Mouse (Mus musculus) MN1 (cell line): ENCODE results near the gene Ms4a18.
"Not testable (repeated sequence)": the region's sequence is repeated elsewhere in the genome, so short reads cannot be mapped to it uniquely, and the experiment has no call there.

Experiments
- DNase-seq: peaks from one replicate; pipeline ENCODE4 v3.0.0-alpha.2; 2016; ENCODE audit warnings: low spot score

Gene Ms4a18

DNA sequence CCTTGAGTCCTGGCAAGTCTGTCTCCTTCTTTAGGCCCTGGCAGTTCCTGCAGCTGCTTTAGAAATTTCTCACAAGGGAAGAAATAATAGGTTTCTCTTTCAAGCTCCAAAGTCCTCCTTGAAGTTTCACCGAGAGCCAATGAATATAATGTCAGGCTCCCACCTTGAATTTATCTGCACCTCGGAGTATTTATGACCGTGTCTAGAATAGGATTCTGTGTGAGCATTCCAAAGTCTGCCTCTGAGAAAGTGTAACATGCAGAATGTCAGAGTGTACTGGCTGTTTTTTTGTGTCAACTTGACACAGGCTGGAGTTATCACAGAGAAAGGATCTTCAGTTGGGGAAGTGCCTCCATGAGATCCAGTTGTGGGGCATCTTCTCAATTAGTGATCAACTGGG is at the start of gene Ms4a18:
Gene Ms4a18, minus strand, starts transcription at position 141 of the 400 bp plus-strand sequence.
- no peak for DNase-seq

DNA sequence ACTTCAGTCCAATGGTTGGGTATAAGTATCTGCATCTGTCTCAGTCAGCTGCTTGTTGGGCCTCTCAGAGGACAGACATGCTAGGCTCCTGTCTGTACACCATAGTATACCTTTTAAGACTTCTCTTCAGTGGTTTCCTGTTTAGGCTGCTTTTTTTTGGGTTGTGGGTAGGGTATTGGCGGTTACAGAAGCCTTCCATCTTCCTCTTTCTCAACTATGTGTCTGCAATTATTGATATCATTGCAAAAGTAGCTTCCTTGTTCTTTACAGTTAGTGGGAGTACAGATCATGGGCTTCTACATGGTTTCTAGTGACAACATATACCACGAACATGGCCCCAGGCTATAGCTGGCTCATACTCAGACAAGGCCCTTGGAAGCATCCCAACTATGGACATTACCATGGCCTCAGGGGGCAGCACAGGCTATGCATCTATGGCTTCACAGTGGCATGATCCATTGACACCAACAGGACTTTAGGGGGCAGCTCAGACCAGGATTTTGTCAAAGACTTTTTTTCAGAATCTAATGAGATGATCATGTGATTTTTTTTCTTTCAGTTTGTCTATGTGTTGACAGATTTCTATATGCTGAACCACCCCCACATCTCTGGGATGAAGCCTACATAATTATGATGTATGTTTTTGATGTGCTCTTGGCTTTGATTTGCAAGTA is 47.5 kb upstream of the Ms4a18 start:
- no peak for DNase-seq

DNA sequence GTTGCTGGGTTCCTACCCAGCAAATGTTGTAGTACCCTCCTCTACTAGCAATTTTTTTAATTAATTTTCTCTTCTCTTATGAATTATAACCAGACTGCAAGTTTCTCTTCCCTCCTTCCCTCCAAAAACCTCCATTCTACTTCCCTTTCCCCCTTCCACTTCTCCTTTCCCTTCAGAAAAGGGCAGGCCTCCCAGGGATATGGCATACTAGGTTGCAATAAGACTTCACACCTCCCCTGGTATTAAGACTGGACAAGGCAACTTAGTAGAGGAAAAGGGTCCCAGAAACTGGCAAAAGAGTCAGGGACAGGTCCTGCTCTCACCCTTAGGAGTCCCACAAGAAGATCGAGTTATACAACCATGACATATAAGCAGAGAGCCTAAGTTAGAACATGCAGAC is 43.1 kb upstream of the Ms4a18 start:
- DNase-seq, result no peak

DNA sequence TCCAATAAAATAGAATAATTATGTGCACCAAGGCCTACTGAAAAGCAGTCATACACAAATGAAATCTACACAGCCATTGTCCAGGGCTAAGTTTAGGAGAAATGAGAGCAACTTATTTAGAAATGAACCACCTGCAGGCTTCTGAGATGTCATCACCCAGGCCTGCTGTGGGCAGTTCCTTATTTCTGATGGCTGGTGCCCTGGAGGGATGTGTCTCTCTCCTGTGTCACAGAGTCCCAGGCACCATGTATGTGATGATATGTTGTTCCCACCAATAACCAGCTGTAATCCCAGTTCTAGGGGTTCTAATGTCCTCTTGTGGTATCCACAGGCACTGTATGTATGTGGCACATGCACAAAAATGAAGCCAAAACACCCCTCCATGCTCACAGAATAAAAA is 42.1 kb upstream of the Ms4a18 start:
- DNase-seq, result no peak

DNA sequence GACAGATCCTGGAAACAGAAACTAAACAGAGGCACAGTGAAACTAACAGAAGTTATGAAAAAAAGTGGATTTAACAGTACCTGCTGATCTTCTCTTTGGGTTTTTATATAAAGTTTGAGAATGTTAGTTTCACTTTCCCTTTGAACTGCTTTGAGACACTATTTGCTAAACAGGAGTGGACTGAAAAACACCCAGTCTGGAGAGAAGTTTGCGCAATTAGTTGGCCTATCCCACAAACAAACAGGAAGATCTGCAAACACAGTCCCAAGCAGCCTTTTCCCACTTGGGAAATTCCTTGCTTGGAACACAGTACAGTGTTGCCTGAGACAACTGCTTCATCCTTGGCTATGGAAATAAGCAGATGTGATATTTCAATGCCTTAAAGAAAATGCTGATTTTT is 37.9 kb upstream of the Ms4a18 start:
- not testable (repeated sequence) for DNase-seq

DNA sequence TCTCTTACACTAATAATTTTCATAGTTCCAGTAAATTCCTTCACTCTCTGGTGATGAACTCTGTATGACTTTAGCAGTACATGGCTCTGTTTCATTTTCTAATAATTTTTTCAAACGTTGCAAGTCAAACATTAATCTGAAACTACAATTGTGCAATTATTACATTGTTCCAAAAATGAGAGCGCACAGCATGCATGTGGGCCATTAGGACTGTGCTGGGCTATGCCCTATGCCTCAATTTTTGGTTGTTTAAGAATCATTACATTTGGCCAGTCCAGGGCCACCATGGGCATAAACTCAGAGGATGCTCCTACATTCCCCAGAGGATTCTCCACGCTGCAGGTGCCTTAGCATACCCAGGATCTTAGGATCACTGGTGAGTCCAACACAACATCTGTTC is 35.4 kb upstream of the Ms4a18 start:
- no peak for DNase-seq

DNA sequence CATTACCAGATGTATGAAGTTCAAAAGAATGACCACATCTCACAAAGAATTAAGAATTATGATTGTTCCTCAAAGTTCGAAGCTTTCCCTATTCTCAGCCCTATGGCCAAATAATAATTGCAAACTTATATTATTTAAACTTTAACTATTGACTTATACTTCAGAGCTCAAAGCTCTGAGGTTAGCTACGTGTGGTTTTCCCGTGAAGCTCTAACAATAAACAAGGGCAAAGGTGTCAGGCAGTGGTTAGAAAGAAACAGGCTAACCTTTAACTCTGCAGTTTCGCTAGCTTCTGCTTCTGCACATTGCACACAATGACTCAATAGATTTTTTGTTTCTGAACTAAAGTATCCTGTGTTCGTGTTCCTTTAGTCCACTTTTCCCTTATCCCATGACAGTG is 35.0 kb upstream of the Ms4a18 start:
- DNase-seq, result no peak

DNA sequence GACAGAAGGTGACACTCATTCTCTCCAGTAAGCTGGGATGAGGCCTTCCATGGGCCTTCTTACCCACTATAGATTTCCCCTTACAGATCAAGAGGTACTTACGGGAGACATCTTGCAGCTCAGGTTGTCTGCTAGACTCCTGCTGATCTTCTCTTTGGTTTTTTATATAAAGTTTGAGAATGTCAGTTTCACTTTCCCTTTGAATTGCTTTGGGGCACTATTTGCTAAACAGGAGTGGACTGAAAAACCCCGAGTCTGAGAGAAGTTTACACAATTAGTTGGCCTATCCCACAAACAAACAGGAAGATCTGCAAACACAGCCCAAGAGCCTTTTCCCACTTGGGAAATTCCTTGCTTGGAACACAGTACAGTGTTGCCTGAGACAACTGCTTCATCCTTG is 32.5 kb upstream of the Ms4a18 start:
- DNase-seq, result no peak

DNA sequence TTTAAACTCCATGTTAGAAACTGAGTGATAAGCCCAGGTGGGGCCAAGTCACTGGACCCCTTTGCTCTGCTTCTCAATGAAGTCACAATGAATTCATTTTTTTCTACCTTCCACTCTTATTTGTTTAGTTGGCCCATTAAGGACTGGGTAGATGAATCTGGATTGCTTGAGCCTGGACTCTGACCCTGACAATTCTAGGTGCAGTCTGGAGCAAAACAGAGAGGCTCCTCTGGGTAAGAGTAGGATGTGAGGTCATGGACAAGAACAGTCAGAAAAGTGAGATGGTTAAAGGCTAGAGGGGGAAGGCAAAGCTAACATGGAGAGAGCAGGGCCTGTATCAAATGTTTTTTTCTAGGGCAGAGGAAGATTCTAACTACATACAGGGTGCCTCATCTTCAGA is 31.6 kb upstream of the Ms4a18 start:
- no peak for DNase-seq

DNA sequence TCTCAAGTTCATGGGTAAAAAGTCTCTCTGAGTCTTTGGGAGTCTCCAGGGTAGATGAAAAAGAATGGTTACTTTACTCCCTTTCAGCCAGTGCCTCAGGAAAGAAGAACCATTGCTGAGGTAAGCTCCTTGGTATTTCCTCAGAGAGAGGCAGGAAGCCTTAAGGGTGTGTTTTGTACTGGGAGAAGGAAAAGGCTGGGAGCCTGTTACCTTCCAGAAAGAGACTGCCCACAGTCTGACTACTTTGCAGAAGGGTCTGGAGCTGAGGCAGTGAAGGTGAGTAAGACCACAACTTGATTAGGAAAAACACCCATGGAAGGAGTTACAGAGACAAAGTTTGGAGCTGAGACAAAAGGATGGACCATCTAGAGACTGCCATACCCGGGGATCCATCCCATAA is 30.7 kb upstream of the Ms4a18 start:
- DNase-seq, result no peak

DNA sequence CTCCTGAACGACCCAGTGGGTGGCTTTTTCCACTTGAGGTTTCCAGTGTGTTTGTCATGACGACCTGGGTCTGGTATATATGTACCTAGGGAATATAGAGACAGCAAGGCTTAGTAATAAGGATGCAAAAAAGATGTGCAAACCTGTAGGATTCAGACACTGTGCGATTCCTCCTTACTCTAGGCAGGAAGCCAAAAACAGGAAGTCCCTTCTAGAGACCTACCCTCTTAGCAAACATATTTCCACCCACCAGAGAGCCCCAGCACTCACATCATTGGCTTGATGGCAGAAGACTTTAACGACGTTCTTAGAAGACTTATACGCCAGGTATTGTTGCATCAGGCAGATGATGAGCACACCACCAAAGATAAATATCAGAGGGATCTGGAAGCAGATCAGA is 30.2 kb upstream of the Ms4a18 start:
- DNase-seq, result no peak

DNA sequence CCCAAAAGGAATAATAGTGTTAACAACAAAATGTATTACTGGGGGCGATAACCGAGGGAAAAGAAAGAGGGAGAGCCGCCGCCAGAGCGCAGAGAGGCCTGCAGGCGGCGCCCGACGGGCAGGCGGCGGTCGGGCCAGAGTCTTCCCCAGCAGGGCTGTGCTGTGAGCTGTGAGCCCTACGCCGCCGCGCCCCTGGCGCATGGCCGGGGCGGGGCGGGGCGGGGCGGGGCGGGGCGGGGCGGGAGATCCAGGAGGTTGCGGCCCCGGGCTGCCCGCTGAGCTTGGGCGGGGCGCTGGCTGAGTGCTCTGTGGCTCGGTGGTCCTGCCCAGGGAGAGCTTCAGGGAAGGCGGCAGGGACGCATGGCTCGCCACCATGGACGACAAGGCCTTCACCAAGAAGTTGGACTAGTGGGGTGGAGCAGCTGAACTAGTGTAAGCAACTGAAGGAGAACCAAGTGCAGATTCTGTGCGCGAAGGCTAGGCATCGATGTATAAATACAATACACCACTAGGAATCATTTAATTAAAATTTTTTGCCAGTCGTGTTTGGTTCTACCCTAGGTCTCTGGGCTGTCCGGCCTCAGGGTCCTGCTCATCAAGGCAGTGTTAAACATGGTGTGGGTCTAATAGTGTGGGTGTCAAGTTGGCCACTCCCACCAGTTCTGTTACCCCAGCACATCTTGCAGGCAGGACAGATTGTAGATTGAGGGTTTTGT is 27.3 kb upstream of the Ms4a18 start:
- no peak for DNase-seq

DNA sequence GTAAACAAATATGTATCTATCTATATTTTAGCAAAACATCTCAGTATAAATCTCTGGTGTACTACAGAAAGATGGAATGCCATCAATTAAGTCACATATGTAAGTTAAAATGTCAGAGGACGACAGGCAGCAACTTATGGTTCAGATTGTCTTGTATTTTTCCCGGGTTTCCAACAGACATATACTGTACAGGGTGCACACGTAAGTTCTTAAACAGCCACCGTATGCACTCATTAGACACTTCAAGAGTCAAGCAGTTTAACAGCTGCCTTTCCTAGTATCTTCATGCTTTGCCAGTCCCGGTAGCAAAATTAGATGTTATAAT is 26.8 kb upstream of the Ms4a18 start:
- DNase-seq, result no peak

DNA sequence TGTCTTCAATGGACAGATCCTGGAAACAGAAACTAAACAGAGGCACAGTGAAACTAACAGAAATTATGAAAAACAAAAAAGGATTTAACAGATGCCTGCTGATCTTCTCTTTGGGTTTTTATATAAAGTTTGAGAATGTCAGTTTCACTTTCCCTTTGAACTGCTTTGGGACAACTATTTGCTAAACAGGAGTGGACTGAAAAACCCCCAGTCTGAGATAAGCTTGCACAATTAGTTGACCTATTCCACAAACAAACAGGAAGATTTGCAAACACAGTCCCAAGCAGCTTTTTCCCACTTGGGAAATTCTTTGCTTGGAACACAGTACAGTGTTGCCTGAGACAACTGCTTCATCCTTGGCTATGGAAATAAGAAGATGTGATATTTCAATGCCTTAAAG is 19.7 kb upstream of the Ms4a18 start:
- DNase-seq, result no peak

DNA sequence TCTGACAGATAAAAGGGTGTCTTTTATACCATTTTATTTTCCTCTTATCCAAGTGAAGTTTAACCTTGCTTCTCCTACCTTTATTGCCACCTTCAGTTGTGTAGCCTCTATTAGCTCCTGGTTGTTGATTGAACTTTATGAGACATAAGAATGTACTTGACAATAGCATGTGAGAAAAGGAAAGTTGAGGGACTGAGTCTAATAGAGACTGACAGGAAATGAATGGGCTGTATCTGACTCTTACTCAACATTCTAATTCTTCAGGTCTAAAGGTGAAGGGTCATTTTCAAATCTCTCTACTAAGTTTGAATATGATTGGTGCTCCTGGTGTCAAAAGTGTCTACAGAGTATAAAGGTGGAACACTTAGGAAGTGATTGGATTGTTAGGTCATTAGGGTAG is 4.6 kb upstream of the Ms4a18 start:
- no peak for DNase-seq

DNA sequence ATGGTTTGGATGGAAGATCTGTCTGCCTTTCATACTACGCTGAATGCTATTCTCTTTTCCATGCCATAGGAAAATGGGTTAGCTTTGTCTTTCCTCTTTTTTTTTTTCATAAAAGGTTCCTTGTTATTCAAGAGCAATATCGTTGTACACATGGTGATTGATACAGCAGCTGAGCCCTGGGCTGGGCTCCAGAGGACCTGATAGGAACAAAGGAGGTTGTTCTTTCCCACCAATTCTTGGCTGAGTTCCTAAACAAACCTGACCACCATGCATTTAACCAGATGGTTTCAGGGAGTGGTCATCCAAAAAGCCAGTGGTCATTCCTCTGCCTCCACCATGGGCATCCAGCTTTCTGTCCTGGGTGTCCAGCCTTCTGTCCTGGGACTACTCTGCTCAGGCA is 580 bp downstream of the Ms4a18 start:
- no peak for DNase-seq

DNA sequence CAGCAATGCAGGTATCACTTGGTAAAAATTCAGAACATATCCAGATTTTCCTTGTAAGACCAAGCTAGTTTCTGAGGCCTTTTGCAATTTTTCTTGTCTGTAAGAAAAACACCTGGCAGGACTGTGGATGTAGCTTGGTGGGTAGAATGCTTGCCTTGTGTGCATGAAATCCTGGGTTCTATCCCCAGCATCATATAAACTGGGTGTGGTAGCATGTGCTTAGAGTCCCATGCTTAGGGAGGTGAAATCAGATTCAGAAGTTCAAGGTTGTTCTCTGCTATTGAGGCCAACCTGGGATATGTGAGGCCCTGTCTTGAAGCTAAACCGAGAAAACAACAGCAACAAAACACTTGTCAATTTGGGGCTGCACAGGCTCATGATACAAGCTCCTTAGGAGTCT is 1.8 kb downstream of the Ms4a18 start:
- no peak for DNase-seq

DNA sequence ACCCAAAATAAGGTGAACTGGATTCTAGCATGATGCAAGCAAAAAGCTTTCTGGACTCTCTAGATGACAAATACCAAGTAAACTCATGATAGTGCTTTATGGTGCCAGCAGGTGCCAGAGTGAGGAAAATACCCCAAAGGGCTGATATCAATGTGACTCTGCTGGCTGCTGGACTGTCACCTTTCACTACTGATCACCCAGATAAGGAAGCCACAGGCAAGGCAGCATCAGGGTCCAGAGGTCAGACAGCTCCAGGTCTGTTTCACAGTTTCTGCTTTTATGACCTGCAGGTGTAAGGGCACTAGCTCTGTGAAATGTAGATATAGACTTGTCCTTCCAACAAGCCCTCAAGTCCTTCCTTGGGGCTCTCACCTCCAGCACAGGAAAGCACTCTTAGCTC is 2.4 kb downstream of the Ms4a18 start:
- DNase-seq, result no peak

DNA sequence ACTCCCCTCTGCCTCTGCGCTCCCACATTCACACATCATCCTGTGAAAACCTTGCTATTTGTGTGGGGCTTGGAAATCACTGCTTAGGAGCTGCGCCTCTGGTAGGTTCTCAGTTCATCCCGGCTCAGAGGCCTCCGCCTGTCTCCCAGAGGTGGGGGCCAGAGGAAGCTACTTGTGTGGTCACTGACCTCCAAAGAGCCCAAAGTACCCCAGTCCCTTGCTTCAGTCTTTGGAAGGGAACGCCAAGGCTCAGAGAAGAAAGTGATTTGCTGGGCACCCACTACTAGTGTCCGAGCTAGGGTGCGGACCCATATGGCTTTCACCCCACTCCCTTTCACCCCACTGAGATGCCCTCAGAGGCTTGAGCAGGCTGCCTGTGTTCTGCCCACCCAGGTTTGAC is 24.7 kb downstream of the Ms4a18 start, which contains the start of gene Ms4a15:
Gene Ms4a15, minus strand, starts transcription at position 101 of the 400 bp plus-strand sequence.
- no peak for DNase-seq

DNA sequence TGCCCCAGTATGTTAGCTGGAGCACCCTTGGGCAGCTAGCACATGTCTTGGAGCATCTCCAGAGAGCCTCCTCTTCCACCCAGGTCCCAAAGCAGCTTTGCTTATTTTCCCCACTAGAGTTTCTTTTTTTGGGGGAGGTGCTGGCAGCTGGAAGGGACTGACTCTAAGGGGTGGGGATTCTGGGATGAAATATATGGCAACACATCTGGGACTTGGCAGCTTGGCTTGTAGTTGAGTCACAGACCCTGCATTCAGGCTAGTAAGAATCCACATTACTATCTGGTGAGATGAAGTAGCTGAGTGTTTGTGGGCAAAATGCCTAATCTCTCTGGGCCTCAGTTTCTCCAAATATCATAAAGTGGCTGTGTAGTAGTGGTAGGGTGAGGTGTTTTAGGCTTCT is 25.9 kb downstream of the Ms4a18 start:
- no peak for DNase-seq

DNA sequence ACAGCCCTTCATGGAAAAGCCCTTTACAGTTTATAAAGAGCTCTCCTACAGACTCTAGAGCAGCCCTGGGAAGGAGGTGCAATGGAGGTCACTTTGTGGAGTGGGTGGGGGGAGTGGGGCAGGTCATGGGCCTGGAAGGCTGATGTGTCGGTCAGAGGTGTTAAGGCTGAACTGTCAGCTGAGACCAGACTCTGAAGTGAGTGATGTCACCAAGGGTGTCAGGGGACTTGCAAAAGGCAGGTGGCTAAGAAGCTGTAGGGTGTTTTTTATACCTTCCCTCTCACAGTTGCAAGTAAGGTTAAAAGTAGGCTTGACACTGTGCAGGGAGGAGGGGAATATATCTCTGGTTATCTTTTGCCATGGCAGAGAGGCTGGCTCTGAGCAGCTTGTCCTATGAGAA is 27.1 kb downstream of the Ms4a18 start:
- no peak for DNase-seq

DNA sequence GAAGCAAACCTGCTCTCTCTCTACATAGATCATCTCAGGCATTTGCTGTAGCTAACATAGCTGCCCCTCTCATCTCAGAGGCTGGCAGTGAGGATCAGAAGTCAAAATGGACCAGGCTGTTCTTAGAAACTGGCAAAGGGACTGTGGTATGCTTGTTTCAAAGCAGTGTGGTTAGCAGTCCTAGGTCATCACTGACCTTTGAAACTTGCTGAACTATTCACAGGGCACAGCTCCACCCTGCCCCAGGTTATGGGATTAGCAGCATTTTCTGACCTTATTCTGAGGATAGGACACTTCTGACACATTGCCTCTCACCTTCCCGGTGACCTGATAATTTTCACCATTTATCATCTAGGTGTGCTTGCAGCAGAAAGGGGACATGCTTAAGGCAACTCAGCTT is 29.3 kb downstream of the Ms4a18 start:
- DNase-seq, result no peak

DNA sequence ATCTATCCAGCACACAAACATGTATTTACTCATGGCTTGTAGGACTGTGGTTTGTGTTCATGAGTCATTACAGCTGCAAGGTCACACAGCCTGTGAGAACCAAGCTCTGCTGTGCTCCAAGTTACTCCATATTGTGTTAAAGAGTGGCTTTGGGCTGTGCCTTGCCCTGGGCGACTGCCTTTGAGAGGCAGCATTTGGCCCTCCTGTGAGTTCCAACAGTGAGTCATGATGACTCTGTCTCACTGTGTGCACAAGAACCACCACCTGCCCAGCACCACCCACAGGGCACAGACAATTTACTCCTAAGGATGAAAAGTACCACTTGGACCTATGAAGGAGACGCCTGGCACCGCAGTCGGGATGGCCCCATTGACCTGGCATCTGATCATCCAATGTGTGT is 31.9 kb downstream of the Ms4a18 start:
- no peak for DNase-seq

DNA sequence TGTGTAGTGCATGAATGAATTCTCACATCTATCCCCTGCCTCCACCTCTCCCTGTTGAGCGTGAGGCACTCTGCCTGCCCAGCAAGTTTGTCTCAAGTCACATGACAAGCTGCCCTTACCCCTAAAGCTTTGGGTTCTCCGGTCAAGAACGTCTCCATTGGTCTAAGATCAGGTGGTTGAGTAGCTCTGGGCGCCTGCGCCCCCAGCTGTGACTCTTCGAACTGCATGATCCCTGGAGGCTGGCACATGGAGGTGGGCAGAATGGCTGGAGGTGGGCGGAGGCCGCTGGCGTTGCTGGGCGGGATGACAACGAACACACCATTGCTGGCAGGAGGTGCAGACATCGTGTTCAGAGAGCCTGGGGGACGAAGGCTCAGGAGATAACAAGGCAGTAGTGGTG is 33.3 kb downstream of the Ms4a18 start:
- DNase-seq, result no peak
